Mouse (Mus musculus): ENCODE results near the gene 4931428L18Rik. TPM values are rescaled to one million over a fixed set of nuclear protein-coding genes. Genes with fewer than 3 reads are reported as not detected.

4931428L18Rik gene
- polyA plus RNA-seq, 1 experiment from 2014 or later, result 0.14 TPM

- H3K9ac ChIP-seq (ENCODE audit: low read length), result no peak overlapping the region
- no peak overlapping the region for H3K4me2 ChIP-seq (ENCODE audit: low read depth, low read length)
- no peak overlapping the region for H3K27ac ChIP-seq (ENCODE audit: low read length)
- H3K9me3 ChIP-seq (ENCODE audit: control insufficient read depth, low read length), result no peaks in the 10 kb centered on the region
- H3K27me3 ChIP-seq (ENCODE audit: control insufficient read depth, insufficient read depth, low read depth, low read length), result no peaks in the 10 kb centered on the region
- 92% methylated on average over 3 of the region's 3 CpGs for WGBS
- no peaks in the 10 kb centered on the region for H3K4me1 ChIP-seq (replicated peaks; ENCODE audit: control insufficient read depth, insufficient read depth, low read length)
- no peak overlapping the region for H3K4me3 ChIP-seq (ENCODE audit: low read length)
- ATAC-seq (ENCODE audit: low read depth), result no peak
- no peaks in the 10 kb centered on the region for H3K36me3 ChIP-seq (ENCODE audit: control insufficient read depth, insufficient read depth, low read length)
Measured at GRCm38 (mm10) chr1:31196959-31197358, 25.5 kb downstream of the 4931428L18Rik start.

GRCm38 (mm10) chr1:31195633-31196032 lies 26.9 kb downstream of the 4931428L18Rik start:
- Histone ChIP-seq H3K9ac (ENCODE audit: low read length) (no peak overlapping the region), H3K27me3 (ENCODE audit: control insufficient read depth, insufficient read depth, low read depth, low read length) (no peaks in the 10 kb centered on the region), H3K9me3 (ENCODE audit: control insufficient read depth, low read length) (no peaks in the 10 kb centered on the region), H3K4me3 (ENCODE audit: low read length) (no peak overlapping the region), H3K36me3 (ENCODE audit: control insufficient read depth, insufficient read depth, low read length) (no peaks in the 10 kb centered on the region), H3K27ac (ENCODE audit: low read length) (no peak overlapping the region), H3K4me2 (ENCODE audit: low read depth, low read length) (no peak overlapping the region), H3K4me1 (replicated peaks; ENCODE audit: control insufficient read depth, insufficient read depth, low read length) (no peaks in the 10 kb centered on the region)
- WGBS, result 63% methylated on average over 1 of the region's 1 CpGs
- ATAC-seq (ENCODE audit: low read depth), result no peak

- Histone ChIP-seq H3K27ac (ENCODE audit: low read length) (no peak overlapping the region), H3K9me3 (ENCODE audit: control insufficient read depth, low read length) (no peaks in the 10 kb centered on the region), H3K36me3 (ENCODE audit: control insufficient read depth, insufficient read depth, low read length) (no peaks in the 10 kb centered on the region), H3K4me3 (ENCODE audit: low read length) (no peak overlapping the region), H3K4me2 (ENCODE audit: low read depth, low read length) (no peak overlapping the region), H3K27me3 (ENCODE audit: control insufficient read depth, insufficient read depth, low read depth, low read length) (no peaks in the 10 kb centered on the region), H3K9ac (ENCODE audit: low read length) (no peak overlapping the region), H3K4me1 (replicated peaks; ENCODE audit: control insufficient read depth, insufficient read depth, low read length) (no peaks in the 10 kb centered on the region)
- 72% methylated on average over 10 of the region's 10 CpGs for WGBS
- no peak for ATAC-seq (ENCODE audit: low read depth)
Measured at GRCm38 (mm10) chr1:31190237-31190866, 32.1 kb downstream of the 4931428L18Rik start.

GRCm38 (mm10) chr1:31178264-31178663 lies 44.2 kb downstream of the 4931428L18Rik start:
- 33% methylated on average over 1 of the region's 1 CpGs for WGBS

GRCm38 (mm10) chr1:31176101-31176500 lies 46.4 kb downstream of the 4931428L18Rik start, which contains the start of gene Lgsn:
TSS of gene Lgsn (plus strand) at chr1:31176401.
- no peak for ATAC-seq (ENCODE audit: low read depth)
- Histone ChIP-seq H3K4me1 (replicated peaks; ENCODE audit: control insufficient read depth, insufficient read depth, low read length) (no peaks in the 10 kb centered on the region), H3K9ac (ENCODE audit: low read length) (no peak within 1 kb of the TSS), H3K27ac (ENCODE audit: low read length) (no peak within 1 kb of the TSS), H3K4me3 (ENCODE audit: low read length) (no peak within 1 kb of the TSS), H3K9me3 (ENCODE audit: control insufficient read depth, low read length) (no peaks in the 10 kb centered on the region), H3K36me3 (ENCODE audit: control insufficient read depth, insufficient read depth, low read length) (no peaks in the 10 kb centered on the region), H3K4me2 (ENCODE audit: low read depth, low read length) (no peak within 1 kb of the TSS), H3K27me3 (ENCODE audit: control insufficient read depth, insufficient read depth, low read depth, low read length) (no peaks in the 10 kb centered on the region)
- 72% methylated on average over 5 of the region's 5 CpGs for WGBS

More at GRCm38 (mm10) chr1:31178264-31178663, 44.2 kb downstream of the 4931428L18Rik start:
- Histone ChIP-seq H3K9ac (ENCODE audit: low read length) (no peak overlapping the region), H3K27ac (ENCODE audit: low read length) (no peak overlapping the region), H3K4me1 (replicated peaks; ENCODE audit: control insufficient read depth, insufficient read depth, low read length) (no peaks in the 10 kb centered on the region), H3K4me2 (ENCODE audit: low read depth, low read length) (no peak overlapping the region), H3K36me3 (ENCODE audit: control insufficient read depth, insufficient read depth, low read length) (no peaks in the 10 kb centered on the region), H3K4me3 (ENCODE audit: low read length) (no peak overlapping the region), H3K27me3 (ENCODE audit: control insufficient read depth, insufficient read depth, low read depth, low read length) (no peaks in the 10 kb centered on the region), H3K9me3 (ENCODE audit: control insufficient read depth, low read length) (no peaks in the 10 kb centered on the region)
- no peak for ATAC-seq (ENCODE audit: low read depth)

- ATAC-seq (ENCODE audit: low read depth), result no peak
- Histone ChIP-seq H3K27ac (ENCODE audit: low read length) (no peak overlapping the region), H3K4me3 (ENCODE audit: low read length) (no peak overlapping the region), H3K9ac (ENCODE audit: low read length) (no peak overlapping the region), H3K4me1 (replicated peaks; ENCODE audit: control insufficient read depth, insufficient read depth, low read length) (no peaks in the 10 kb centered on the region), H3K4me2 (ENCODE audit: low read depth, low read length) (no peak overlapping the region), H3K36me3 (ENCODE audit: control insufficient read depth, insufficient read depth, low read length) (no peaks in the 10 kb centered on the region), H3K9me3 (ENCODE audit: control insufficient read depth, low read length) (no peaks in the 10 kb centered on the region), H3K27me3 (ENCODE audit: control insufficient read depth, insufficient read depth, low read depth, low read length) (no peaks in the 10 kb centered on the region)
- WGBS, result 53% methylated on average over 3 of the region's 3 CpGs
Measured at GRCm38 (mm10) chr1:31175401-31175800, 47.1 kb downstream of the 4931428L18Rik start.

GRCm38 (mm10) chr1:31165326-31166121 lies 57.0 kb downstream of the 4931428L18Rik start:
- Histone ChIP-seq H3K4me2 (ENCODE audit: low read depth, low read length) (no peak overlapping the region), H3K4me1 (replicated peaks; ENCODE audit: control insufficient read depth, insufficient read depth, low read length) (no peaks in the 10 kb centered on the region), H3K4me3 (ENCODE audit: low read length) (no peak overlapping the region), H3K27ac (ENCODE audit: low read length) (no peak overlapping the region), H3K36me3 (ENCODE audit: control insufficient read depth, insufficient read depth, low read length) (no peaks in the 10 kb centered on the region), H3K9ac (ENCODE audit: low read length) (no peak overlapping the region), H3K9me3 (ENCODE audit: control insufficient read depth, low read length) (no peaks in the 10 kb centered on the region), H3K27me3 (ENCODE audit: control insufficient read depth, insufficient read depth, low read depth, low read length) (no peaks in the 10 kb centered on the region)
- no peak for ATAC-seq (ENCODE audit: low read depth)
- WGBS, result 74% methylated on average over 7 of the region's 7 CpGs

- 42% methylated on average over 18 of the region's 18 CpGs for WGBS
- H3K4me2 ChIP-seq (ENCODE audit: low read depth, low read length), result no peak overlapping the region
Measured at GRCm38 (mm10) chr1:31164527-31165189, 57.8 kb downstream of the 4931428L18Rik start.

GRCm38 (mm10) chr1:31156884-31157283 lies 65.6 kb downstream of the 4931428L18Rik start:
- no peak for ATAC-seq (ENCODE audit: low read depth)
- no peaks in the 10 kb centered on the region for H3K27me3 ChIP-seq (ENCODE audit: control insufficient read depth, insufficient read depth, low read depth, low read length)
- no peaks in the 10 kb centered on the region for H3K9me3 ChIP-seq (ENCODE audit: control insufficient read depth, low read length)
- WGBS, result 50% methylated on average over 2 of the region's 2 CpGs
- no peaks in the 10 kb centered on the region for H3K36me3 ChIP-seq (ENCODE audit: control insufficient read depth, insufficient read depth, low read length)
- H3K4me2 ChIP-seq (ENCODE audit: low read depth, low read length), result no peak overlapping the region
- H3K9ac ChIP-seq (ENCODE audit: low read length), result no peak overlapping the region
- no peak overlapping the region for H3K4me3 ChIP-seq (ENCODE audit: low read length)
- H3K4me1 ChIP-seq (replicated peaks; ENCODE audit: control insufficient read depth, insufficient read depth, low read length), result no peaks in the 10 kb centered on the region
- no peak overlapping the region for H3K27ac ChIP-seq (ENCODE audit: low read length)

More at GRCm38 (mm10) chr1:31164527-31165189, 57.8 kb downstream of the 4931428L18Rik start:
- no peak for ATAC-seq (ENCODE audit: low read depth)
- H3K4me1 ChIP-seq (replicated peaks; ENCODE audit: control insufficient read depth, insufficient read depth, low read length), result no peaks in the 10 kb centered on the region
- no peaks in the 10 kb centered on the region for H3K9me3 ChIP-seq (ENCODE audit: control insufficient read depth, low read length)
- H3K4me3 ChIP-seq (ENCODE audit: low read length), result no peak overlapping the region
- no peak overlapping the region for H3K9ac ChIP-seq (ENCODE audit: low read length)
- H3K27ac ChIP-seq (ENCODE audit: low read length), result no peak overlapping the region
- H3K36me3 ChIP-seq (ENCODE audit: control insufficient read depth, insufficient read depth, low read length), result no peaks in the 10 kb centered on the region
- no peaks in the 10 kb centered on the region for H3K27me3 ChIP-seq (ENCODE audit: control insufficient read depth, insufficient read depth, low read depth, low read length)

Data from lung, embryonic 16.5 days (tissue).